In the genomic region with DNA sequence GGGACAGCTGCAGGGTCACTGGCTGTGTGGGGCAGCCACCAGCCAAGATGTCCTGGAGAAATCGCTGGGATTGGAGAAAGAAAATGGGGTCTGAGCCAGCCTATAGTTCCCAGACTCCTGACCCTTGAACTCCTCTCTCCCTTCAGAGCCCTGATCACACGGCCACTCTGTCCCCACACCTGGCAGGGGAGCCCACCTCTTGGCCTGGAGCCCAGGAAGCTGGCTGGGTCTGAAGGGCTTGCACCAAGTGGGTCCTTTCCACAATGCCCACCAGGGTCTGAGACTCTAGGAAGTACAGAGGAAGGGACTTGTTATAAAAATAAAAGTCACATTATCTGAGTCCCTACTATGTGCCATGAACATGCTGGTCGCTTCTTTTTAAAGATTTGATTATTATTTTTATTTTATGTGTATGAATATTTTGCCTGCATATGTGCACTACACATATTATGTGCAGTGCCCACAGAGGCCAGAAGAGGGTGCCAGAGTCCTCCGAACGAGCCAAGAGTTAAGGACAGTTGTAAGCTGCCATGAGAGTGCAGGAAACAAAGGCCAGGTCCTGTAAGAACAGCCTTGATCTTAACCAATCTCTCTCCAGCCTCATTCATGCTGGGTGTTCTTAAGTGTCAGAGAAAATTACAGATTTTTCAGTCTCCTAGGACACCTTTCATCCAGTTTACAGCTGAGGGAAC, we compare ENCODE assay signal across 9 mouse cellular contexts. TPM values are rescaled to one million over a fixed set of nuclear protein-coding genes. Genes with fewer than 3 reads are reported as not detected.
DNase-seq lines count a peak whose midpoint lies in the region; ATAC-seq and TF ChIP-seq lines count a peak whose summit lies in the region.
"Had no signal": no experiment of that assay in that cellular context is flagged by ENCODE, and none has a peak within 500 bp of the region (broad histone marks: within the 10 kb centered on the region; RNA-seq: fewer than 3 reads in every experiment).

No protein-coding gene starts in this region.

- H3K9ac ChIP-seq in kidney, embryonic 14.5 days (ENCODE audit: low read depth, low read length), result no peak overlapping the region
- H3K9ac ChIP-seq in midbrain, postnatal 0 days (replicated peaks; ENCODE audit: low read length, poor library complexity, severe bottlenecking), result no peak overlapping the region
- H3K9ac ChIP-seq: neural tube, embryonic 13.5 days had no signal

- peaks cover 7% of the 10 kb centered on the region; the same call in 1 of the 2 replicates for H3K4me1 ChIP-seq in kidney, embryonic 14.5 days (ENCODE audit: control insufficient read depth, insufficient read depth, low read length)
- H3K4me1 ChIP-seq in midbrain, postnatal 0 days (ENCODE audit: insufficient read depth, low read length), result no peaks in the 10 kb centered on the region

- 19% methylated on average over 5 of the region's 5 CpGs for WGBS in kidney, embryonic 14.5 days
- WGBS in midbrain, postnatal 0 days, result 18% methylated on average over 5 of the region's 5 CpGs

- ATAC-seq in kidney, embryonic 14.5 days (ENCODE audit: low FRiP score, low TSS enrichment), result no peak
- ATAC-seq in erythroid progenitor cell, adult 5-6 weeks (replicated peaks; ENCODE audit: low FRiP score, poor library complexity, severe bottlenecking), result peak; percentile 60; the same call in 1 of the 2 replicates
- no peak for ATAC-seq in midbrain, postnatal 0 days (ENCODE audit: low FRiP score)

- peak; percentile 88 for DNase-seq in kidney, adult 18-20 months
- DNase-seq in adrenal gland, postnatal 4 days (ENCODE audit: low spot score in 2 of 2), result peak; percentile 48 to 51
- peak; percentile 66 for DNase-seq in hindlimb bud, embryonic 11.5 days (ENCODE audit: extremely low spot score, low read depth, low spot score)
- DNase-seq in left cerebral cortex, postnatal 4 days, result peak; percentile 72
- peak; percentile 77 for DNase-seq in midbrain, postnatal 0 days (ENCODE audit: low spot score)
- peak; percentile 65 to 86 for DNase-seq in spleen, postnatal 4 days (ENCODE audit: low spot score in 2 of 2)

- TF ChIP-seq CTCF in midbrain, postnatal 0 days (IDR thresholded peaks at IDR 0.05), result peak; percentile 92

- H3K36me3 ChIP-seq in kidney, embryonic 14.5 days (ENCODE audit: control insufficient read depth, insufficient read depth, low read length), result no peaks in the 10 kb centered on the region
- H3K36me3 ChIP-seq in midbrain, postnatal 0 days (ENCODE audit: insufficient read depth, low read length), result 0 out of 2 replicates have a peak, but pooled peaks cover 10% of the 10 kb centered on the region
- H3K36me3 ChIP-seq: neural tube, embryonic 13.5 days had no signal

- H3K4me2 ChIP-seq in kidney, embryonic 14.5 days (replicated peaks; ENCODE audit: low read depth, low read length), result no peak overlapping the region
- H3K4me2 ChIP-seq in midbrain, postnatal 0 days (ENCODE audit: low read depth, low read length, poor library complexity, severe bottlenecking), result no peak overlapping the region
- H3K4me2 ChIP-seq: neural tube, embryonic 13.5 days had no signal

- H3K27ac ChIP-seq in kidney, embryonic 14.5 days (ENCODE audit: low read depth, low read length), result no peak overlapping the region
- H3K27ac ChIP-seq in midbrain, postnatal 0 days (ENCODE audit: low read depth, low read length), result no peak overlapping the region
- H3K27ac ChIP-seq: neural tube, embryonic 13.5 days had no signal

- peaks cover 28% of the 10 kb centered on the region for H3K27me3 ChIP-seq in kidney, embryonic 14.5 days (ENCODE audit: control insufficient read depth, insufficient read depth, low read length)
- H3K27me3 ChIP-seq in midbrain, postnatal 0 days (ENCODE audit: insufficient read depth, low read length), result peaks cover 3% of the 10 kb centered on the region; the same call in 1 of the 2 replicates

- H3K4me3 ChIP-seq in kidney, embryonic 14.5 days (ENCODE audit: low read length), result no peak overlapping the region
- no peak overlapping the region for H3K4me3 ChIP-seq in midbrain, postnatal 0 days (ENCODE audit: low read depth, low read length)
- H3K4me3 ChIP-seq: neural tube, embryonic 13.5 days had no signal

- intact Hi-C loops in left cerebral cortex, postnatal 4 days (cut with DNase I), result loop anchor here (5.0 kb wide), 1 partner anchor 190 kb away; no protein-coding TSS in a partner anchor

- H3K9me3 ChIP-seq in kidney, embryonic 14.5 days (ENCODE audit: control insufficient read depth, low read length), result no peaks in the 10 kb centered on the region
- no peaks in the 10 kb centered on the region for H3K9me3 ChIP-seq in midbrain, postnatal 0 days (ENCODE audit: low read length)
- H3K9me3 ChIP-seq: neural tube, embryonic 13.5 days had no signal

RNA-seq across cellular contexts. Expression of a gene that starts 11.3 kb away (rescaled TPM):
- polyA plus RNA-seq in kidney, embryonic 14.5 days (2014; fragmentation: Nextera tagmentation; extraction: Ambion mirVana), result 2.0 and 3.9 TPM in 2 replicates
- 1 to 10 TPM in 1 of 2 experiments, not detected in 1; 2.3 TPM for total RNA-seq in adrenal gland, postnatal 4 days (2021)
- not detected in 2 replicates for total RNA-seq in erythroid progenitor cell, adult 5-6 weeks (2015; ENCODE audit: low replicate concordance)
- total RNA-seq in erythroid progenitor cell, adult 5-6 weeks (2017; ENCODE audit: low replicate concordance), result not detected in 2 replicates
- under 1 TPM in 1 of 2 experiments, not detected in 1; 0.60 TPM for total RNA-seq in left cerebral cortex, postnatal 4 days (2021)
- total RNA-seq in midbrain, postnatal 0 days (2014; rRNA removed), result not detected in 2 replicates
- polyA plus RNA-seq in midbrain, postnatal 0 days (2015; fragmentation: Nextera tagmentation; extraction: Ambion mirVana), result 0.07 and 0.12 TPM in 2 replicates
- polyA plus RNA-seq: neural tube, embryonic 13.5 days had no signal

RNA-seq across cellular contexts. Expression of a gene that starts 19.2 kb away (rescaled TPM):
- 1.9 and 2.5 TPM in 2 replicates for polyA plus RNA-seq in kidney, embryonic 14.5 days (2014; fragmentation: Nextera tagmentation; extraction: Ambion mirVana)
- 1 to 10 TPM; 1.9 to 3.0 TPM for total RNA-seq in adrenal gland, postnatal 4 days (2021)
- not detected in 2 replicates for total RNA-seq in erythroid progenitor cell, adult 5-6 weeks (2015; ENCODE audit: low replicate concordance)
- not detected in 2 replicates for total RNA-seq in erythroid progenitor cell, adult 5-6 weeks (2017; ENCODE audit: low replicate concordance)
- 10 to 100 TPM; 32.5 to 35.1 TPM for total RNA-seq in left cerebral cortex, postnatal 4 days (2021)
- 105 and 119 TPM in 2 replicates for total RNA-seq in midbrain, postnatal 0 days (2014; rRNA removed)
- polyA plus RNA-seq in midbrain, postnatal 0 days (2015; fragmentation: Nextera tagmentation; extraction: Ambion mirVana), result 56.7 and 60.2 TPM in 2 replicates

RNA-seq across cellular contexts. Expression of a gene that starts 28.6 kb away (rescaled TPM):
- 3.6 and 6.0 TPM in 2 replicates for polyA plus RNA-seq in kidney, embryonic 14.5 days (2014; fragmentation: Nextera tagmentation; extraction: Ambion mirVana)
- total RNA-seq in adrenal gland, postnatal 4 days (2021), result 10 to 100 TPM in 1 of 2 experiments, 1 to 10 TPM in 1; 1.0 to 24.8 TPM
- total RNA-seq in erythroid progenitor cell, adult 5-6 weeks (2015; ENCODE audit: low replicate concordance), result not detected in 2 replicates
- not detected in 2 replicates for total RNA-seq in erythroid progenitor cell, adult 5-6 weeks (2017; ENCODE audit: low replicate concordance)
- total RNA-seq in left cerebral cortex, postnatal 4 days (2021), result not detected
- not detected in 2 replicates for total RNA-seq in midbrain, postnatal 0 days (2014; rRNA removed)
- polyA plus RNA-seq in midbrain, postnatal 0 days (2015; fragmentation: Nextera tagmentation; extraction: Ambion mirVana), result 0.27 and 0.43 TPM in 2 replicates
- polyA plus RNA-seq: neural tube, embryonic 13.5 days had no signal

RNA-seq across cellular contexts. Expression of a gene that starts 33.3 kb away (rescaled TPM):
- polyA plus RNA-seq in kidney, embryonic 14.5 days (2014; fragmentation: Nextera tagmentation; extraction: Ambion mirVana), result 0.09 TPM in 1 of 2 replicates, not detected in the other
- total RNA-seq in adrenal gland, postnatal 4 days (2021), result 1 to 10 TPM; 2.9 to 9.6 TPM
- not detected in 2 replicates for total RNA-seq in erythroid progenitor cell, adult 5-6 weeks (2015; ENCODE audit: low replicate concordance)
- total RNA-seq in erythroid progenitor cell, adult 5-6 weeks (2017; ENCODE audit: low replicate concordance), result not detected in 2 replicates
- not detected for total RNA-seq in left cerebral cortex, postnatal 4 days (2021)
- 0.05 TPM in 1 of 2 replicates, not detected in the other for total RNA-seq in midbrain, postnatal 0 days (2014; rRNA removed)
- polyA plus RNA-seq in midbrain, postnatal 0 days (2015; fragmentation: Nextera tagmentation; extraction: Ambion mirVana), result 0.10 and 0.12 TPM in 2 replicates
- polyA plus RNA-seq: neural tube, embryonic 13.5 days had no signal

RNA-seq across cellular contexts. Expression of a gene that starts 48.7 kb away (rescaled TPM):
- not detected in 2 replicates for polyA plus RNA-seq in kidney, embryonic 14.5 days (2014; fragmentation: Nextera tagmentation; extraction: Ambion mirVana)
- total RNA-seq in adrenal gland, postnatal 4 days (2021), result not detected
- not detected in 2 replicates for total RNA-seq in erythroid progenitor cell, adult 5-6 weeks (2015; ENCODE audit: low replicate concordance)
- total RNA-seq in erythroid progenitor cell, adult 5-6 weeks (2017; ENCODE audit: low replicate concordance), result not detected in 2 replicates
- total RNA-seq in left cerebral cortex, postnatal 4 days (2021), result 1 to 10 TPM; 1.5 to 1.8 TPM
- total RNA-seq in midbrain, postnatal 0 days (2014; rRNA removed), result 1.9 and 4.5 TPM in 2 replicates
- polyA plus RNA-seq in midbrain, postnatal 0 days (2015; fragmentation: Nextera tagmentation; extraction: Ambion mirVana), result 0.52 and 0.76 TPM in 2 replicates
- polyA plus RNA-seq: neural tube, embryonic 13.5 days had no signal

Comparison
In these comparisons a context has a peak if more than half of its experiments do, and no peak if none do; other contexts are left out.
1. RNA of a gene that starts 19.2 kb away (total RNA-seq): 105 to 119 TPM in midbrain, postnatal 0 days and 32.5 to 35.1 TPM in left cerebral cortex, postnatal 4 days; 1.9 to 3.0 TPM in adrenal gland, postnatal 4 days and not detected in erythroid progenitor cell, adult 5-6 weeks; every median in the first group is over 4 times any median in the second.
2. Peak in every context shown above with its lines, with median percentiles within 50 percentile points of each other: DNase-seq.